Mouse (Mus musculus) neutrophil, adult 5-6 weeks (primary cell): ENCODE data around the gene Naaa. TPM values are rescaled to one million over a fixed set of nuclear protein-coding genes. Genes with fewer than 3 reads are reported as not detected.
A peak's percentile ranks its signal among the peaks of the same experiment; 100 is the strongest.

Source experiments
- ATAC-seq: fragments of 151-379, 151-347 bp; 2 replicates; pipeline ENCODE4 v1.8.0; 2017; ENCODE audit warnings: mild to moderate bottlenecking, moderate TSS enrichment; ENCODE audit not compliant: insufficient number of reproducible peaks, poor library complexity, low FRiP score, severe bottlenecking; ENCODE audit errors: extremely low read depth
- total RNA-seq: library from RNA; stranded (forward); fragments of 200-1000 nt; gene quantifications from 2 replicates; pipeline ENCODE4 v1.2.3, GENCODE M21; 2017

Gene Naaa
- total RNA-seq = 42.5 and 43.8 TPM in 2 replicates

DNA sequence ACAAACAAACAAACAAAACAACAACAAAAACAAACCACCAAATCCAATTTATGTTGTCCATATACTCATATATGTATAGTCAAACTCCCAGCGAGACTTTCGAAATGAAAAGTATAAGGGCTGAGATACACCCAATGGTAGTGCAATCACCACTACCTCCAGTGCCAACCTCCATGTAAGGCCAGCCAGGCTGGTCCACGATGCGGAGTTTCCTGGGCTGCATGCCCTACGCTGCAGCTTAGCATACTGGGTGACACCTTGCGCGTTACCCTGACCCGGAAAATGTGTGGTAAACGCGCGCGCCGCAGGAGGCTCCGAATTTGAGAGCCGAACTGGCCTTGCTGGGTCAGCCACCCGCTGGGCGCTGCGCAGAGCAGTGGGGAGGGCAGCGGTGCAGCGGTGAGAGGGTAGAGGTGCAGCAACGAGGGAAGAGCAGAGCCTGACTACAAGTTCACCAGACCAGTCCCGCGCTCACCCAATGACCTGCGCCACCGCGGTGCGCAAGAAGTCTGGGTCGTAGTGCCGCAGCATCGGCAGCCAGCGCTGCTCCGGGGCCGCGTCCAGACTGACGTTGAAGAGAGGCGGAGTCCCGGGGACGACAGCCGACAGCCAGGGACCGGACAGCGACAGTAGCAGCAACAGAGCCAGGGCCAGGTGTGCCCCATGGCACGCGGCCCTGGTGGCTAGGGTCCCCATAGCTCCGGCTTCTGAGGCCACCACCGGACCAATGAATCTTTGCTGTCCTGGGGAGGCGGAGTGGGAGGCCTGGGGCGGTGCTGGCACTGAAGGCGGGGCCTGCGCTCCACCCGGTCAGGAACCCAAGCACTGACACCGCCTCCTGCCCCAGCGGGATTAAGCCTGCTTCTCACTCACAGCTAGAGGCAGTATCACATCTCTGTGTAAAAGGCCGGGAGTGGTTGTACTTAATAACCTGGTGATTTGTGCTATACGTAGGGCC lies at the start of gene Naaa:
Gene Naaa, minus strand, starts transcription at position 734 of the 958 bp plus-strand sequence.
- peak; percentile 85 for ATAC-seq

DNA sequence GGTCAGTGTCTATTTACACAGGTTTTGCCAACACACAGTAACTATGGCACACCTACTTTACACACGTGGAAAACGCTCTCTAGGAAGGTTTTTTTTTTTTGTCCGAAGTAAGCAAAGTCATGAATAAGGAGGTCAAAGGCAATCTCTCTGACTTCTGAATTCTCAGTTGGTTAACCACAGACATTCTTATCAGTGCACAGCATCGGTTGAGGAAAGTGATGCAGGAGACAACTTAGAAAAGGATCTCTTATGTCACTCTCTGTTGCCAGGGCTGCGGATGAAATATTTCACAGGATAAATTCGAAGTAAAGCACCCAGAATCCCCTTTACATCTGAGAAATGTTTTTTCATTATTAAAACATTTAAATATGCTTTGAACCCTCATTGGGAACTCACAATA lies 49.4 kb upstream of the Naaa start:
- no peak for ATAC-seq

DNA sequence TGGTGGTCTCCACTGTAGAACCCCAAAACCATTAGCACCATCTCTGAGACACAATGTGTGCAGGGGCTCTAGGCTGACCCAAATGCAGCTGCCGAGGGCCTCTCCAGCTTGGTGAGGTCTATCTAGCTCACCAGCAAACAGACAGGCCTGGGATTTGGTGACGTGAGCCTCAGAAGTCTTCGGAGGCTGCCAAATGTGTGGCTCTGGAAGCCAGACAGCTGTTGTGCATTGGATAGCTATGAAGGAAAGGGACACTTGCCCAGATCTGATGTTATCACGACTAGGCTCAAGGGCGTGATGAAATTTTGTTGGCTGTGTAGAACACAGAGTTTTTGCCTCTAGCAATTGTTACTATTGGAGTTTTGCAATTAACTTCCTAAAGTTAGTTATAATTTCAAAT lies 45.3 kb upstream of the Naaa start:
- ATAC-seq = no peak

- no peak for ATAC-seq
Measured at GRCm38 (mm10) chr5:92322612-92323011, 44.6 kb upstream of the Naaa start.

GRCm38 (mm10) chr5:92321631-92322400 lies 43.8 kb upstream of the Naaa start:
- no peak for ATAC-seq

DNA sequence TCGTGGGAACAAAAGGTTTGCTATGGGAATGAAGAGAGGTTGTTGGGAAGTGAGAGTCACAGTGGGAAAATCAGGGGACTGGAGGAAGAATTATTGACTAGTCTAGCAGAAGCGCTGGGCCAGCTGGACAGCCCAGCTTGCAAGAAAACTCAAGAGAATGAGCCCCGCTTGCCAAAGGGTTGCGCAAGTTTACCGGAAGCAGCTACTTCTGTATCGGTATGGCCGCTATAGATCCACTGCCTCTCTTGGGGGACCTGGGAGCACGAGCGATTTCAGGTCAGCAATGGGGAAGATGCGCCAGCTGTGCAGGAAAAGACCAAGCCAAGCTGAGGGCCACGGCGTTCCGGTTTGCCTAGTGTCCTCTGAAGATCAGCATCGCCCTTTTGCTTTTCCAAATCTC lies 40.6 kb upstream of the Naaa start:
- peak; percentile 24; the same call in 1 of the 2 replicates for ATAC-seq

DNA sequence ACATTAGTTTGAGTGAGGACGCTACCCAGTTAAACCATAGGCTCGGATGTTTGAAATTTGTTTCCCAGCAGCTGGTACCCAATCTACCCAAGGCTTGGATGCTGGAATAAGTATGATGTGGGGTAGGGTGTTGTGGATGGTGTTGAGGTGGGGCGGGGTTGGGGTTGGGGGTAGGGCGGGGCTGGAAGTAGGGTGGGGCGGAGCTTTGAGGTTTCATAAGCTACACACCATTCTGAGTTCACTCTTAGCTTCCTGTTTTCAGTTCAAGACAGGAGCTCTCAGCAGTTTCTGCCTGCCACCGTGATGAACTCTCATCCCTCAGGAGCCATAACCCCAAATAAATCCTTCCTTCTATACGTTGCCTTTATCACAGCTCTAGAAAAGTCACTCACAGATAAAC lies 40.1 kb upstream of the Naaa start:
- ATAC-seq = peak; percentile 78

- ATAC-seq = no peak
Measured at GRCm38 (mm10) chr5:92313776-92314175, 35.8 kb upstream of the Naaa start.

DNA sequence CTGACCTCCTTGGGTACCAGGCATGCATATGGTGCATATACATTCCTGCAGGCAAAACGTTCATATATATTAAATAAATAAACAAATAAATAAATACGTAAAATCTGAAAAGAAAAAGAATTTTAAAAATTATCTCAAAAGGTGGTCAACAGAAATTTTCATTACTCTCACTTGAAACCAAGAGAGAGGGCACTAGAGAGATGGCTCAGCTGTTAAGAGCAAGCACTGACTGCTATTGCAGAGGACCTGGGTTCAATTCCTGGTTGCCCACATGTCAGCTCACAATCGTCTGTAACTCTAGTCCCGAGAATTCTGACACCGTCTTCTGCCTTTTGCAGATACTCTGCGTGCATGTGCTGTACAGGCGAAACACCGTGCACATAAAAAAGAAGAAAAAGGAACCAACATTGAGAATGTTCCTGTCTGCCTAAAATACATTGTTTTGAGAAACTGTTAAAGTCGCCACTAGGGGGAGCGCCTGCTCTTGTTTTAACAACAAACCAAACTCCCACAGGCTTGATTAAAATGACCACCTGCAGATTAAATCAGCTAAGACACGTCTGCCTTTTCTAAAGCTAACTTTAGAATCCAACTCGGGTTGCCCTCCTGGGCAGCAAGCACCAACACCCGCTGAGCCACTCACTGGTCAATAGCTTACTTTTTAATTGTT lies 34.2 kb upstream of the Naaa start:
- ATAC-seq = peak; percentile 59

DNA sequence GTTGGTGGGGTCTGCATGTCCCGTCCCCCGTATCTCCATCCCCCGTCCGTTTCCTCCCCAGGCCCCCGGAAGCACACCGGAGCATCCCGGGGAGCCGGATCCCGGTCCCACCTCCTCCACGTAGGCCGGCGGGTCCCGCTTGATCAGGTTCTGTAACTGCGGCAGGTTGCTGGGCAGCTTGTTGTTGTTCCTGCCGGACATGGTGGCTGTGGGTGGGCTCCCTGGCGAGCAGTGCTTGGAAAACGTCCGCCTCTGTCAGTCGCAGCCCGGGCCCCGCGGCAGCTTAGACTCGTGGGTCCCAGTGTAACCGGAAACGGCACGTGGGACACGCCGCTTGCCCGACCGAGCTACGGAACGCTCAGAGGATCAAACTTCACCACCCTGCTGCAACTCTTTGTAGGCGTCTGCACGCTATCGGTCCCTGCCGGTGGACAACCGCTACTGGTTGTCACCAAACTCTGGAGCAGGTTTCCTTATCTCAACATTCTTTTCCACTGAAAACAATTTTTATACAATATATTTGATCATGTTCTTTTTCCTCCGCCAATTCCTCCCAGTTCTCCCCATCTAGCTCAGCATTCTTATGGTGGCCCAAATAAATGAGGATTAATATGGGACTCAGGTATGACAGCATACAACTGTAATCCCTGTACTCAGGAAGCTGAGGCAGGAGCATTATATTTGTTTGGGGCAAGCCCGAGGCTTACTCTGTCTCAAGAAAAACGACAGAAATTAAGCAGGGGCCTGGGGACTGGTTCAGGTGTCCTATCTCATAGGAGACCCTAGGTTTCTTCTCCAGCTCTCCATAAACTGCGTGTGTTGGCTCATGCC lies 31.9 kb upstream of the Naaa start, which contains the start of gene Sdad1:
Gene Sdad1, minus strand, starts transcription at position 799 of the 831 bp plus-strand sequence.
- peak; percentile 95 for ATAC-seq

GRCm38 (mm10) chr5:92304291-92304690 lies 26.3 kb upstream of the Naaa start:
- ATAC-seq = no peak

- no peak for ATAC-seq
Measured at GRCm38 (mm10) chr5:92302149-92302840, 24.3 kb upstream of the Naaa start.

GRCm38 (mm10) chr5:92294525-92294924 lies 16.6 kb upstream of the Naaa start:
- ATAC-seq = no peak

DNA sequence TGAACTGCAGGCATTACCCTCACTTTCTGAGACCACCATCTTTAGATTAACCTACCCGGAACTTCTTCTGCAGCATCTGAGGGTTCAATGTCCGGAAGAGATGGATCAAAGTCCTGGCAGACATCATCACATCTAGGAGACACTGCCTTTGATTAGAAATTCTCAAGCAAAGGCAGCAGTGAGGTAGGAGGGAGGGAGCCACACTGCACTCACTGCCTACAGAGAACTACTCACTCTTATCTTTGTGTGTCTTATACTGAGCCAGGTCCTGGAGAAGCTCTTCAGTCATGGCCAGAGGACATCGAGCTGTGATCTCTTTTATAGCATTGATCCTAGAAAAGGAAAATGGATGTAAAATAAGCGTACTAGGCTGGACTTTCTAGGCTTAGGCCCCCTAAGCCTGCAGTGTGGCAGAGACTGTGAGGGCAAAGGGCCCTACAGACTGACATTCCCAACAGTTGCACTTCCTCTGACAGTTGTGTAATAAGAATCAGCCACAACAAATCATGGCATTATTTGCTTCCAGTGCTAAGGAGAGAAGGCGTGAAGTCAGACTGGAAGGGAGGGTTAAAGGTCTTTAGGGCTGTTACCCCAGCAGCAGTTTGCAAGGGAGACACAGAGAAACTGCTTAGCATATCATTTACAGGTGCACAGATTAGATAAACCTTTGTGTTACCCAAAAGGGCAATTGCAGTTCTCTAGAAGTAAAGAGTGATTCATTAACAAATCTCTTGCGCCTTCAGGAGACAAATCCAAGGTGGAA lies 13.9 kb upstream of the Naaa start:
- no peak for ATAC-seq

GRCm38 (mm10) chr5:92287840-92288239 lies 9.9 kb upstream of the Naaa start:
- no peak for ATAC-seq

GRCm38 (mm10) chr5:92283107-92283506 lies 5.1 kb upstream of the Naaa start:
- no peak for ATAC-seq

GRCm38 (mm10) chr5:92282571-92282970 lies 4.6 kb upstream of the Naaa start:
- no peak for ATAC-seq
